Mouse (Mus musculus): Measurements from ENCODE around the gene Galntl6. TPM values are rescaled to one million over a fixed set of nuclear protein-coding genes. Genes with fewer than 3 reads are reported as not detected.

The Galntl6 gene
- total RNA-seq, 2 experiments from 2014 or later, result not detected

DNA sequence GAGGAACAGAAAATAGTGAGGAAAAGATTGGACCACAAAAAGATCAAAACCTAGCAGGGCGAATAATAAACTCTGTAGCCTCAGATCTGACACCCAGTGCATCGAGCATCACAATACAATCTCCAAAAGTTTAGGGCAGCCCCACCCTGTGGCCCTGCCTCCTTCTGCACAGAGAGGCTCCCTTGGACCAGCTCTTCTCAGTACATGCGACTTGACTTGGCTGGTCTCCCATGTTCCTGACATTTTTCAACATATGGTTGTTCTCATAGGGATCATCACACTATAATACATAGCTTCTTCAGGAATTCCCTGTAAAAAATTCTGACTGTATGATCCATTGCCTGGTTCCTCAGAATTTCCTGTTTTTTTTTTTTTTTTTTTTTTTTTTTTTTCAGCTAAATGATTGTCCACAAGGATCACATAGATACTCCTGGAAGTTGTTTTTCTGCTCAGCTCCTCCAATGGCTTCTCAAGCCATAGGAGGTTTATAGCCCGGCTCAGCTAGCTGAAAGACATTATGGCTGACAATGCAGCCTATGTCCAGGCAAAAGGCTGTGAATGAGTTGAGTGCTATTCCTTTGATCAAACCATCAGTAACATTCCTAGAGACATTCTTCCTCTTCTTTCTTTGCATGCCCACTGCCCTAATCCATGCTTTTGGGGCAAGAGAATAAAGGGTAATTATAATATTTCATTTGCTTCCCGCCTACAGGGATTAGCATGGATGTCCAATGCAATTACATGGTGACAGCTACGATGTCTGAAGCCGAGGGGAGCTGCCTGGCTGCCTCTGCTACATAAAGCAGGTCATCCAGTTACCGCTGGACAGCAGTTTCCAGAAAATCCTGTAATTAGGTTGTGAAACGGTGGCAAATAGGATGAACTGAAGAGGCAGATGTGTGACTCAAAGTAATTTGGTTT lies 993.5 kb downstream of the Galntl6 start:
- intact Hi-C loops (cut with DNase I), result no loop called here
- no peak for DNase-seq

DNA sequence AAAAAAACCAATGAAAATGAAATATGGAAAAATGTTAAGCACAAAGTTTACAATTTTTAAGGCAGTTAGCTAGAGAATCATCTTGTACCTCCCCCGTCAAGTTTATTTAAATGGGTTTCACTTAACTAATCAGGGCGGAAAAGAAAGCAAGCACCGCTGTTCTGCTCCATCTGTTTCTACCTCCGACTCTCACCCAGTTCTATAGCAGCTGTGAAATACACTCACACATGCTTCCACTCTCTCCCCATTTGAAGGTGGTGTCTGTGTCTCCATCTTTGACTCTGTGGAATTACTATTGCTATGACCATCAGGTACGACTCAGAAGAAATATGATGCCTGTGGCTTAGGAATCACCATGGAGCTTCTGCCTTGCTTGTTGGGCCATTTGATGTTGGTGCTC lies 1019.1 kb downstream of the Galntl6 start:
- intact Hi-C loops (cut with DNase I), result no loop called here
- no peak for DNase-seq

DNA sequence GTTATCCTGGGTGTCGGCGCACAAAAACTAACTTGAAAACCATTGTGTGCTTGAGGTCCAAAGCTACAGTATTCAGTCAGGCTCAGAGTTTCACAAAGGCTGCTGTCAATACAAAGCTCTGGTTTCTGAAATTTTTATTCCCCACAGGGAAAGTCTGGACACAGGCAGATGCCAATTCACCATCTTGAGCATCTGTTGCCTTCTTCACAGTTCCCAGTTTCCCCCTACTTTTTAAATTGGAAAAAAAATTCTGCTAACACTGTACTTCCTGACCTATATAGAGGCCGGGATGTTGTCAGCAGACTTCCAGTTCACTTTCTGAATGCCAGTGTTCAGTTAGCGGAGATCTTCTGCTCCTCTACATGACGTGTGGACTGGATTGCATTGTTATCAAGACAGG lies 1020.3 kb downstream of the Galntl6 start:
- intact Hi-C loops (cut with DNase I), result no loop called here

DNA sequence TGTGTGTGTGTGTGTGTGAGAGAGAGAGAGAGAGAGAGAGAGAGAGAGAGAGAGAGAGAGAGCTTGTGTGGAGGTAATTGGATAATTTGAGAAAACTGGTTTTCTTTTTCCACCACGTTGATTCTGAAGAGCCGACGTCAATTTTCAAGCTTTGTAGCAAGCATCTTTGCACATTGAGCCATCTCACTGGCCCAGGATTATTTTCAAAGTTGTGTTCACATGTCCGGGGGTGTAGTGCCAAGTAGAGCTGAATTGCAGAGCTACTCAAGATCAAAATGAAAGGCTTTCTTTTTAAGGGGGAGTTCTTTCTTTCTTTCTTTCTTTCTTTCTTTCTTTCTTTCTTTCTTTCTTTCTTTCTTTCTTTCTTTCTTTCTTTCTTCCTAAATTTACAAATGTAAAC lies 1022.3 kb downstream of the Galntl6 start:
- no peak for DNase-seq
- intact Hi-C loops (cut with DNase I), result no loop called here

More for the DNA sequence above, 1020.3 kb downstream of the Galntl6 start:
- DNase-seq, result no peak

DNA sequence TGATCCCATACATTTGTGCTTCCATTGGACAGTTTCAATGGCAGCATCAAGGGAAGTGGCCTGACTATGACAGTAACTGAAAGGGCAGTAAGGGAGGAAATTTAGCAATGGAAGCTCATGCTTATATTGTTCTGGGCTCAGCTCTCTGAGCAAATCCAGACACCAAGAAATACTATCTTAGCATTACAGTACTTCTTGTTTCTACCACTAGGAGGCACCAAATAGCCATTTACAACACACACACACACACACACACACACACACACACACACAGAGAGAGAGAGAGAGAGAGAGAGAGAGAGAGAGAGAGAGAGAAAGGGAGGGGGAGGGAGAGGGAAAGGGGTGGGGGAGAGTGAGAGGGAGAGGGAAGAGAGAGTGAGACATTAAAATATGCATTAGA lies 1023.6 kb downstream of the Galntl6 start:
- intact Hi-C loops (cut with DNase I), result no loop called here
- DNase-seq, result no peak

DNA sequence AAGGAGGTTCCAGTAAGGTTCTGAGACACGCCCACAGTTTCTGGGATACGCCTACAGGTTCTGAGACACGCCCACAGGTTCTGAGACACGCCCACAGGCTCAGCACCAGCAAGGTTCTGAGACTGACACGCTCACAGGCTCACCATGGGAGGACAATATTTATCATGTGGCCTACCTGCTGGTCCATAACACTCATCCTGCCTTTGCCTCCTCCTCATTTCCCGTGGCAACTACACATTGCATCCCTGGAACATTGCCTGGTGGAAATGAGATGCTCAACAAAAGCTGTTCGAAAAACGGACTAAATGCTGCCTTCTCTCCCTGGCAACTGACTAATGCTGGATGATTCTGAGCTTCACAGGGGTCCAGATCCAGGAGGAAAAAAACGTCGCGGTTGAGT lies 1033.0 kb downstream of the Galntl6 start:
- intact Hi-C loops (cut with DNase I), result no loop called here
- DNase-seq, result no peak

DNA sequence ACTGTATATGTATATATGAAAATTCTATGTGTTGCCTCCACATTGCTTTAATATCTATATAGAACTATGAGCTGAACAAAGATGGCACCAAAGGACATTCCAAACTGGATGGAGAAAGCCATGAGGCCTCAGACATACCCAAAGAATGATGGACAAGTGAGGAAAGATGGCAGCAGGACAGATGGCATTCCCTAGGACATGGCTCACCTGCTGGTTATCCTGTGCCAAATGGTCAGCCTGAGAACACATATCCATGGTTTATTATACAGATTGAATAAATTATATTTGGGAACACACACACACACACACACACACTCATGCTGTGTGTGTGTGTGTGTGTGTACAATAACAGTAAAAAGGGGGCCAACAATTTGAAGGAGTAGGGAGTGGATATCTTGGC lies 1063.4 kb downstream of the Galntl6 start:
- intact Hi-C loops (cut with DNase I), result no loop called here
- DNase-seq, result no peak

DNA sequence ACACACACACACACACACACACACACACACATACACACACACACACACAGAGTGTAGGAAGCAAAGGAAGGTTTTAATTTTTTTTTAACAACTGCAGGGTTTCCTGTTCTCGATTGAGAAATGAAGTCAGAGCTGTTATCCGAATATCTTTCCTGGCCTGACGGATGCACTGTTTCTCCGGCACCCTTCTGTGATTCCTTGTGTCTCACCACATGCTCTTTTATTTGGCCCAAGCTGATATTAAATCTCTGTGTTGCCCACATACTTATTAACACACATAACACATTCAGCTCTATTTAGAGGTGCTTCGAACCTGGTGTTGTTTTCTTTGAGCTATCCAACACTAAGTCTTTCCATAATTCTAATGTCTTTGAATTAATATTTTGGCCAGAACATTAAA lies 1069.0 kb downstream of the Galntl6 start:
- intact Hi-C loops (cut with DNase I), result no loop called here
- DNase-seq, result no peak

DNA sequence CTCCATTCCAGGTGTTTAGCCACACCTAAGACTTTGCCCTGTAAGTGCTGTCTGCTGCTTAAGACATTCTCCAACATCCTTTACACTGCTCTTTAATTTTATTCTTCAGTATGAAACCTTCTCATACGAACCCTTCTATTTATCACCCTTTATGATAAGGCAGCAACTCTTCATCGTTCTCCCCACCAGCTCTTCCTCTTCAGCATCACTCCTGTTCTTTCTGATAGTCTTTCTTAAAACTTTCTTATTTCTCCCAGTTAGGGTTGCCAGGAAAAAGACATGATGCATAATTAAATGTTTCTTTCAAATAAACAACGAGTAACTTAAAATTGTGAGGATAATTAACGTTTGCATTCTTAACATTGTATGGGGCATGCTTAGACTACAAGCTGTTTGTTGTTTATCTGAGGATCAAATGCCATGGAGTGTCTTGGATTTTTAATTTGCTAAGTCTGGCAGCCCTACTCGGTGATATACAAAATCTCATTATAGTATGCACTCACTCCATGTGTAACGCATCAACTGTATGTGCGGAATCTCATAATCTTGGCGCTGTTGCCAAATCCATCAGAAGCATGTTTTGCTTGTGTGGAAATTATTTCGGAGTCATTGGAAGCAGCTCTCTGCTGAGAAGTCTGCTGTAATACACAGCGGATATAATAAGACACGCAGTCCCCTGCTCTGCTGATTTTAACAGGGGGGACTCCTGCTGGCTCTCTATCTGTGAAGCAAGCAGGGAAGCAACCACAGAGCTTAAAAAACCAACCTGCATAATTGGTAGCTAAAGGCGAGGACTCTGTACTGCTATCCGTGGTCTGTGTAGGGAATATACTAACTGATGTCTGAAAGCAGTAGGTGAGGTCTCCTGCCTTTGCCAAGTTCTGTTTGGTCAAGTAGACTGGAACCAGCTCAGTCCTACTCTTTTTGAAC lies 1069.7 kb downstream of the Galntl6 start:
- intact Hi-C loops (cut with DNase I), result no loop called here

DNA sequence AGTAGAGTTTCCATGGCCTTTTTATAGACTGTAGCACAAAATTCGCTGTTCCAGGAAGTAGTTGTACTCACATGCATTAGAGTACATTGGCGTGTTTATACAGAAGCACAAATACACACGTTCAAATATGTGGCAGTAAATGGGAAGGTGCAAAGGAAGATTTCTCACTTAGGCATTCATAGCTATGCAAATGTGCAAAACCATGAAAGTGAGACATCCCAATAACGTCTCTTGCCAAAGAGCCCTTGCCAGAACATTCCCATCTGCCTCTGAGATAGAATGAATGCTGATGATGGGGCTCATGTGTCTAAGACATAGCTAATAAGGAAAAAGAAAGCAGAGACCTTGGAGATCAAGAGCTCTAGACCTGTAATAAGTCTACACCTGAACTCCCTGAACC lies 1071.0 kb downstream of the Galntl6 start:
- no peak for DNase-seq
- intact Hi-C loops (cut with DNase I), result no loop called here

More for the DNA sequence above, 1069.7 kb downstream of the Galntl6 start:
- no peak for DNase-seq

DNA sequence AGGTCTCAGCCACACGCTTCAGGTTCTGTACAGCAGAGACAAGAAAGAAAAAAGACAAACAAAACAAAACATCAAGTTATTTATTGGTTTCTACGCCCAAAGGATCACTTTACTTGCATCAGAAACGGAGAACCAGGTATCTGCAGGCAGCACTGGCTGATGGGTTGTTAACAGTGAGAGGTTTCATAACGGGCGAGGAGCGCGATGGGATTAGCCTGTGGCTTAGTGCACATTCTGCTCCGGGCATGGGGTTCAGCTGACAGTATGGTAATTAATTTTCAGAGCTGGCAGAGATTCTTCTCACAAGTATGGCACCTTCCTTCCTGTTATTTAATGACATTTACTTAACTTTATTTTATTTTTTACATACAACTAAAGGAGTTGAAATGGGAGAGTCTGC lies 1075.1 kb downstream of the Galntl6 start:
- intact Hi-C loops (cut with DNase I), result no loop called here
- no peak for DNase-seq

DNA sequence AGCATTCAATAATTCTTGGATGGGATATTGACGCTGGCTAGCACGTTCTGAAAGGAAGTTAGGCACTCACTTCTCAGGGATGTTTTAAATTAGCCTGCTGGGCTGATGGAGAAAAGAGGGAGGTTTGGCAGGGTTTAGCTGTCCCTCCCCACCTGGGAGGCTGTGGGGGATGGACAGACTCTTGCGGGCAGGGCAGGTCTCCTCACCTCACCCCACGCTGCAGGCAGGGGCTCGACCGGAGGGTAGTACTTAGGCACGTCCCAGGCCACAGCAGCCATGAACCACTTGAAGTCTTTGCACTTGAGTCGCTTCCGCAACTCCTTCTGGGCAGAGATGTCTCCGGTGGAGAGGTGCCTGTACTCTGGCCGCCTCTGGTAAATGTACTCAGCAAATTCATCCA lies 1075.5 kb downstream of the Galntl6 start:
- no peak for DNase-seq
- intact Hi-C loops (cut with DNase I), result no loop called here

DNA sequence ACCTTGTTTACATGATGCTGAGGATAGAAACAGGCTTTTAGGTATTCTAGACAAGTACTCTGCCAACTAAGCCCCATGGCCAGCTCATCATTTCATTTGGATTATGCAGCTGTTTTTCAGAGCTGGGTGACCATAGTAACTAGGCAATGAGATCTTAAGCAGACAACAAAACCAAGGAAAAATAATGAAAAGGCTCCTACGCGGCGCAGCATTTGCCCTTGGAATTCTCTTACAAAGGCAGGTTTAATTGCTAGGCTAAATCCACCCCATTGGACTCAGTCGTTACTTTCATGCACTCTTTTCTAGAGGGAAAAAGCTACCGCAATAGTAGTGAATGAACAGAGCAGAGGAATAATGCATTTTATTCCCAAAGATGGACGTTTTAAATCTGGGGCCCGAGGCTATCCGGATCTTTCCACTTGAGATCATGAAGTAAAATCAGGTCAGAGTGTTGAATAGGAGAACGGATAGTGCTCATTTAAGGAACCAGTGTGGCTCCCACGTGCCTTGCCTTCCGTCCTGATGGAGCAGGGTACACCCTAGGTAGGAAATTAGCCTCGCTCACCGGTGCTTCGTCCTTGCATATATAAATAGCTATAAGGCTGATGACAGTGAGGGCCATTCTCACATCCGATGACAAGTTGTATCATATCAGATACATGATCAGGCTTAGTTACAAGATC lies 1076.1 kb downstream of the Galntl6 start:
- intact Hi-C loops (cut with DNase I), result no loop called here
- no peak for DNase-seq

DNA sequence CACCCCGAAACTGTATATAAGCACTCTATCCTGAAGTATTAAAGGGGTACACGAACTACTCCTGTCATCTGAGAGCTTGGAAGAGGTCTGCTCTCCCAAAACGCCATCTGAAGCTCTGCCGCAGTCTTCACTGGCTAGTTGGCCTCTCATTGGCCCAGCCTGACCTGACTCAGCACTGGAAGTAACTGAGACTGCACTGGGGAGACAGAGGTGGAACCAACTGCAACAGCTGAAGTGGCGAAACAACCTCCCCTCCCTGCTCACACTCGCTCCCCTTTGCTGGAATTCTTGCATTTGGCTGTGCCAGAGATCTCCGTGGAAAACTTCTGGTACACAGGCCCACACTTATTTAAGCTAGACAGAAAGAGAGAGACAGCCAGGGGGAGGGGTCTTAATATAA lies 1089.3 kb downstream of the Galntl6 start:
- intact Hi-C loops (cut with DNase I), result no loop called here
- no peak for DNase-seq

DNA sequence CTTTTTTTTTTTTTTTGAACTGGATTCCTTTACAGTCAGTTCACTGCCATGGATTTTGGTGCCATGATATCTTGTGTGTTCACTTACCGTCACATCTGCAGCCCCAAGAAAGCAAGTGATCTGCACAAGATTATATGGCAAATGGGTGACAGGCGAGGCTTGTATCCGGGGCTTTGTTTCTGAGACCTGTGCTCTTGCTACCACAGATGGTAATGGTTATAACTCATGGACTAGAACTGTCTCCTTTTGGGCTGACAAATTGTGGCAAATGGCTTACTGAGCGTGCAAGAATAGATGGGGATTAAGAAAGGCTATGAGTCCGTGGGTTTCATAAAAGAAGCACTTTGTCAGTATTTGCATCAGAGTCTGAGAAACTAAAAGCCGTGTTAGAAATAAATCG lies 1096.4 kb downstream of the Galntl6 start:
- intact Hi-C loops (cut with DNase I), result no loop called here
- no peak for DNase-seq

DNA sequence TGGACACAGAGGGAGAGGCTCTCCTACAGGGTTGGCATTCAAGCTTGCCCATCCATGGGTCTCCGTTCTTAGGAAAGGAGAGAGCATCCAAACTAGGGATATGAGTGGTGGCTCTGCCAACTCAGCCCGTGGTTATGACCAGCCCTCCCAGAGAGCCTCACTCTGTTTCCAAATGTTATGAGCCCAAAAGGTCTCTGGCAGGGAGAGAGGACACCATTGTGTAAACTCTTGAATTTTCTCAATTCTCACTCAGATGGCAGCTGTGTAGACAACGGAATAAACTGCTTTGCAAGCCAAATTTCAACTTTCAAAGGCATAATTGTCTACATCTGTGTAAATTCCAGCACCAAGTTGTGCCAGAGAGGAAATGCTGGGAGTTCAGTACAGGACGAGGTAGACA lies 1105.4 kb downstream of the Galntl6 start:
- DNase-seq, result no peak
- intact Hi-C loops (cut with DNase I), result loop anchor here (10.0 kb wide), 1 partner anchor 452 kb away; no protein-coding TSS in a partner anchor

DNA sequence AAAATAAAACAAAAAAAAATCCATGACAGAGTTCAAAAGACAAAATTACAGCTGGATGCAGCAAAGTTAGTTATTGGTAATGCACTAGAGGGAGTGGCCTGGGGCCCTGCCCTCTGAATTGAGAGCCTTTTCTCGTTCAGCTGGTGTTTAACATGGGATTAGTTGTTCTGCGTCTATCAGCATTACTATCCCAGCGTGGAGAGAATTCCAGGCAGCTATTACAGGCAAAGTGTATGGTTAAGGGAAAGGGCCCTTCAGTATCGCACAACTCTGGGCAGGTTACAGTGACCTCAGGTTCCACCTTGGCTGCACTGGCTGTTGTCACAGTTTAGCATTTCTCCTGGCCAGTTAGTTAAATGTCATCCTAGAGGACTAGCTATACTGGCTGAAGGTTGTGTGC lies 1107.3 kb downstream of the Galntl6 start:
- intact Hi-C loops (cut with DNase I), result loop anchor here (10.0 kb wide), 1 partner anchor 450 kb away; no protein-coding TSS in a partner anchor
- no peak for DNase-seq

DNA sequence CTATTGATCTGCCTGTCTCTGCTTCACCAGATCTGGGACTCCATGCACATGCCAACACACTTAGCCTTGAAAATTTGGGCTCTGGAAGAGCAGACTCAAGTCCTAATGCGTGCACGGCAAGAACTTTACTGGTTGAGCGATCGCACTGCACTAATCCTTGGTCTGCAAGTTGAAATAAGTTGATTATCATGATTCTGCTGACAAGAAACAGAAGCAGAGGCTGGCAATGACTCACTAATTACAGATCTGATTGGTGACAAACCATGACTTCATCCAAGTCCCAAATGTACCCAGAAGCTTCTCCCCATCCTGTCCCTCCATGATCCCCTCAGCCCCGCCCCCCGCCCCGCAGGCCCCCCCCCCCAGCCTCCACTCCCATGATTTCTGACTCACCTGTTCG lies 1108.6 kb downstream of the Galntl6 start:
- intact Hi-C loops (cut with DNase I), result loop anchor here (10.0 kb wide), 1 partner anchor 449 kb away; no protein-coding TSS in a partner anchor
- no peak for DNase-seq

DNA sequence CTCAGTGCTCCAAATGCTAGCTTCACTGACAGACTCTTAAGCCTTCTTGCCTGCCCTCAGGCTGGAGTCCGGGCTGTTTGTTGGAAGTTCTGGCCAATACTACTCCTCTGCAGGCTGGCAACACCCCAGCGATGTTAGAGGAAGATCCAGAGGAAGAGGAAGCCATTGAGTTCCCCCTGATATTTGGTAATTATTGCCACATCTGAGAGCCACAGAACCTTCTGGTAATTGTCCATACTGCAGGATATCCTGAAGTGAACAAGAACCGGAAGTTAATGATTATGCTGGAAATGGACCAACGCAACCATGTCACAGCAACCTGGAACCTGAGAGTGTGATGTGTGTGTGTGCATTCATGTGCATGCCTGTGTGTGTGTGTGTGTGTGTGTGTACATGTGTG lies 1111.2 kb downstream of the Galntl6 start:
- peak; percentile 14 to 24 for DNase-seq
- intact Hi-C loops (cut with DNase I), result loop anchor here (2.0 to 10.0 kb wide), 3 partner anchors 148 to 446 kb away; partner anchors contain the start of gene Galnt7

DNA sequence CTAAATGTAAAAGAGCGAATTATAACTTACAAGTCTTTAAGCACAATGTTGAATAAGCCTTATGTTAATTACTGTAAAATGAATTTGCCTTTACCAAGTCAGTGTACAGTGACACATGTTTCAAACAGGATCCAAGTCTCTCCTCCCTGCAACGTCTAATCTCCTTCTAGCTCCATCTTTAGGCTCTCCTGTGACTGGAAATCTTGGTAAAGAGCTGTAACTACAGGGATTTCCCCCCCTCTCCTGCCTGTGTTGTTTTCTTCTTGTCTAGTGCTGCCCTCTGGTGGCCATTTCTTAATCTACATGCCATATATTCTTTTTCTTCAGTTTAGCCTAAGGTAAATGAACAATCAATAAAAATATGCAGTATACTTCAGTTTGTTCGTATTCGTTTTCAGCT lies 1112.1 kb downstream of the Galntl6 start:
- intact Hi-C loops (cut with DNase I), result loop anchor here (1.0 to 10.0 kb wide), 4 partner anchors 148 to 446 kb away; partner anchors contain the start of gene Galnt7
- peak; percentile 67 to 83 for DNase-seq

Data from heart, postnatal 14 days (tissue).